Mouse (Mus musculus) forebrain, embryonic 11.5 days (tissue): ENCODE data around the gene Olfr665. TPM values are rescaled to one million over a fixed set of nuclear protein-coding genes. Genes with fewer than 3 reads are reported as not detected.
"Not testable (repeated sequence)": the region's sequence is repeated elsewhere in the genome, so short reads cannot be mapped to it uniquely, and the experiment has no call there.

ENCODE experiments used
- ATAC-seq: fragments of 200-750 bp; cut with Nextera tagmentation; replicated peaks from 2 replicates; pipeline ENCODE4 v1.8.0; 2017; ENCODE audit warnings: moderate TSS enrichment; ENCODE audit not compliant: low FRiP score
- DNase-seq: peaks from one replicate; pipeline ENCODE4 v3.0.0-alpha.2; 2017; ENCODE audit warnings: low spot score
- H3K27ac ChIP-seq: fragments of 300-500 bp; sonication (generic); 2 replicates; pipeline ENCODE4 v1.5.1; 2014; ENCODE audit warnings: low read depth, low read length
- H3K27me3 ChIP-seq: fragments of 300-500 bp; sonication (generic); 2 replicates; pipeline ENCODE4 v1.6.1; 2014; ENCODE audit warnings: mild to moderate bottlenecking, low read length, mixed read lengths; ENCODE audit not compliant: control insufficient read depth, insufficient read depth
- H3K36me3 ChIP-seq: fragments of 300-500 bp; sonication (generic); 2 replicates; pipeline ENCODE4 v1.6.1; 2014; ENCODE audit warnings: mild to moderate bottlenecking, low read length, moderate library complexity, mixed read lengths; ENCODE audit not compliant: control insufficient read depth, insufficient read depth
- H3K4me1 ChIP-seq: fragments of 300-500 bp; sonication (generic); replicated peaks from 2 replicates; pipeline ENCODE4 v1.6.1; 2014; ENCODE audit warnings: low read length, mixed read lengths; ENCODE audit not compliant: control insufficient read depth, insufficient read depth
- H3K4me2 ChIP-seq: fragments of 300-500 bp; sonication (generic); 2 replicates; pipeline ENCODE4 v1.6.1; 2014; ENCODE audit warnings: low read depth, mild to moderate bottlenecking, low read length, moderate library complexity, mixed read lengths; ENCODE audit not compliant: severe bottlenecking
- H3K4me3 ChIP-seq: fragments of 300-500 bp; sonication (generic); 2 replicates; pipeline ENCODE4 v1.5.1; 2014; ENCODE audit warnings: low read depth, low read length
- H3K9ac ChIP-seq: fragments of 300-500 bp; sonication (generic); 2 replicates; pipeline ENCODE4 v1.6.1; 2014; ENCODE audit warnings: low read length
- H3K9me3 ChIP-seq: fragments of 300-500 bp; sonication (generic); 2 replicates; pipeline ENCODE4 v1.6.1; 2016; ENCODE audit warnings: low read length, mixed read lengths; ENCODE audit not compliant: control insufficient read depth
- WGBS: fragments of 180-500 bp; shearing (Covaris S2); extraction: QIAGEN DNeasy Blood & Tissue Kit; methylation state at CpG from one replicate; pipeline ENCODE4 v1.1.7; 2014; 5-methylcytosine and 5-hydroxymethylcytosine counted together
- polyA plus RNA-seq: library from polyadenylated mRNA; unstranded; fragments of >200 nt; fragmentation: Nextera tagmentation; extraction: Ambion mirVana; gene quantifications from 2 replicates; pipeline ENCODE4 v1.2.1, GENCODE M21; 2014

The Olfr665 gene
- polyA plus RNA-seq, result not detected in 2 replicates

DNA sequence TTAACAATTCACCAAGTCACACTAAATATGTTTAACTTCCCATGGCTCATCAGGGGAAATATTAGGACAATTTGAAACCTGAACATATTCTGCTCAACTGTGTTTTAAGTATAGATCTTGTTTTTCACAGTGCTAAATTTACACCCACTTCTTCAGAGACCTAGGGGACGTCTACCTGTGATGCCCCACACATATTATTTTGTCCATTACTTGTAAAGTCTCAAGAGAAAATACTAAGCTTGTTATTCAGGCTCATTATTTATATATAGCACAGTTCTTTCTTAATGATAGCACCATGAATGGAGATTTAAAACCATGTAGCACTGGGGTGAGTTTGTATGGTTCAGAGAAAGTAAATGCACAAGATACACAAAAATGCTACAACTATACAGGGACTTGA is at the start of gene Olfr665:
TSS of gene Olfr665 (plus strand) at position 301 of the 400 bp plus-strand sequence.
- Histone ChIP-seq H3K4me2 (no peak within 1 kb of the TSS), H3K4me3 (no peak within 1 kb of the TSS), H3K4me1 (no peaks in the 10 kb centered on the region), H3K9me3 (no peaks in the 10 kb centered on the region), H3K27me3 (no peaks in the 10 kb centered on the region), H3K27ac (no peak within 1 kb of the TSS), H3K36me3 (no peaks in the 10 kb centered on the region), H3K9ac (no peak within 1 kb of the TSS)
- DNase-seq (no peak), ATAC-seq (no peak)
- WGBS, result 64% methylated on average over 1 of the region's 1 CpGs

DNA sequence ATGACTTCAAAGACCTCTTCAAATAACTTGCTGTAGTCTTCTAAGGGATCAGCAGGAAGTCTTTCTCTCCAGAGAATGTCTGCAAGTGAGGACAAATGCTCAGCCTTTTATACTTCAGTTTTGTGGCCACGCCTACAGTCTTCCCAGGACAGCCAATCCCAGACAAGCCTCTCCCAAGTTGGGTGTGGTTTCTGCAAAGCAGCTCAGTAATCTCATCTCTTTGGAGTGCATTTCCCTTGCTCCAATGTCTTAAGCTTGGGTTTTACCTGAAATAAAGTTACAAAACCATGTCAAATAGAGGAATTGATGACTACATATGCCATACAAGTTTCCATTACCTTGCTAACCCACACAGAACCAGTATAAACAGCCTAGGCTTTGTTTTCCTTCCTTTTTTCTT is 35.3 kb upstream of the Olfr665 start, which contains the start of gene Usp17lb:
TSS of gene Usp17lb (minus strand) at position 101 of the 400 bp plus-strand sequence.
- Histone ChIP-seq H3K9me3 (no peaks in the 10 kb centered on the region), H3K4me2 (no peak within 1 kb of the TSS), H3K36me3 (no peaks in the 10 kb centered on the region), H3K4me1 (no peaks in the 10 kb centered on the region), H3K9ac (no peak within 1 kb of the TSS), H3K27me3 (no peaks in the 10 kb centered on the region), H3K27ac (no peak within 1 kb of the TSS), H3K4me3 (no peak within 1 kb of the TSS)
- no peak for ATAC-seq
- WGBS, result 76% methylated on average over 1 of the region's 1 CpGs
- no peak for DNase-seq

DNA sequence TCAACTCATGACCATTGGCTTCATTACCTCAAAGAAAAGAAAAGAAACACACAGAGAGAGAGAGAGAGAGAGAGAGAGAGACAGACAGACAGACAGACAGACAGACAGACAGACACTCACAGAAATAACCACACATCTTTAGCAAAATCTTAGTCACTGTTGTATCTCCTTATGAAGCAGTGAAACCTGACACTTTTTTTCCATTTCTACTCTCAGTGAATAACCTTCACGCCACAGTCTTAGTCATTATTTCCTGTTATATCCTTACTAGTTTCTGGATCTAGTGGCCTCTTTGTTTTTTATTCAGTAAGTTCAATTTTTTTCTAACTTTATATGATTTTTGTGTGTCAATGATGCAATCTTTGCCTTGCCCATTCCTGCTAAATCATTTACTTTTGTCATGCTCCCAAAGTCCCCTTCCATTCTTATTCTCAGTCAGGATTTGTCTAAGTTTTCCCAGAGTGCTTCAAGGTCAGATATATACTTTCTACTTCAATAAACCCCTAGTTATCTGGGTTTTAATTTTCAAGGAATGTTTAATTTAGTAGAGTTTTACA is 34.0 kb upstream of the Olfr665 start:
- Histone ChIP-seq H3K36me3 (no peaks in the 10 kb centered on the region), H3K9me3 (no peaks in the 10 kb centered on the region), H3K4me3 (no peak overlapping the region), H3K9ac (no peak overlapping the region), H3K4me2 (no peak overlapping the region), H3K27ac (no peak overlapping the region), H3K4me1 (no peaks in the 10 kb centered on the region), H3K27me3 (no peaks in the 10 kb centered on the region)
- DNase-seq (no peak), ATAC-seq (no peak)
- WGBS, result 79% methylated on average over 1 of the region's 1 CpGs

DNA sequence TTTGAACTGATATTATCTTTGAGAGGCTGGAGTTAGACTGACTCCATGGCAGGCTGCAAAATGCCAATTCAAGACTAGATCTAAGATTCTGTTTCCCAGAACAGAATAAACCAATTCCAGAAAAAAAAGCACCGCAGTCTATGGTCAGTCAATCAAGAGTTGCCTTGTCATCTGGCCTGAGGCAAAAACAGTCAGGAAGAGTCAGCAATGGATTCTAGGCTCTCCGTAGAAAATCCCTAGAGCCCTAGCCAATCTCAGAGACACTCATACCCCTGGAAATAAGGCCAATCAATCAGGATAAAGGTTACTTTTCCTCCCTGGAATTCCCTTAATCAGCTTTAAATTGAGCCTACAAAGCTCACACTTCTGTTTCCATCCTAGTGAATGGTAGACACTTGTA is 26.3 kb upstream of the Olfr665 start:
- 67% methylated on average over 2 of the region's 2 CpGs for WGBS
- DNase-seq, H3K4me2 ChIP-seq, H3K4me1 ChIP-seq, H3K27me3 ChIP-seq, H3K9me3 ChIP-seq, ATAC-seq, H3K27ac ChIP-seq, H3K9ac ChIP-seq, H3K36me3 ChIP-seq, H3K4me3 ChIP-seq: not testable (repeated sequence)

DNA sequence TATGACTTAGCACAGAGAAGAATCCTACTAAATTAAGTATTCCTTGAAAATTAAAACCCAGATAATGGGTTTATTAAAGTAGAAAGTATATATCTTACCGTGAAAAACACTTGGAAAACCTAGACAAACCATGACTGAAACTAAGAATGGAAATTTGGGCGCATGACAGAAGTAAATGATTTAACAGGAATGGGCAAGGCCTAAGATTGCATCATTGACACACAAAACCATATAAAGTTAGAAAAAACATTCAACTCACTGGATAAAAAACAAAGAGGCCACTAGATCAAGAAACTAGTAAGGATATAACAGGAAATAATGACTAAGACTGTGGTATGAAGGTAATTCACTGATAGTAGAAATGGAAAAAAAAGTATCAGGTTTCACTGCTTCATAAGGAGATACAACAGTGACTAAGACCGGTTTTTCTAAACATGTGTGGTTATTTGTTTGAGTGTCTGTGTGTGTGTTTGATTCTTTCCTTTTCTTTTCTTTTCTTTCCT is 22.5 kb upstream of the Olfr665 start:
- no peak overlapping the region for H3K4me3 ChIP-seq
- 84% methylated on average over 3 of the region's 3 CpGs for WGBS

DNA sequence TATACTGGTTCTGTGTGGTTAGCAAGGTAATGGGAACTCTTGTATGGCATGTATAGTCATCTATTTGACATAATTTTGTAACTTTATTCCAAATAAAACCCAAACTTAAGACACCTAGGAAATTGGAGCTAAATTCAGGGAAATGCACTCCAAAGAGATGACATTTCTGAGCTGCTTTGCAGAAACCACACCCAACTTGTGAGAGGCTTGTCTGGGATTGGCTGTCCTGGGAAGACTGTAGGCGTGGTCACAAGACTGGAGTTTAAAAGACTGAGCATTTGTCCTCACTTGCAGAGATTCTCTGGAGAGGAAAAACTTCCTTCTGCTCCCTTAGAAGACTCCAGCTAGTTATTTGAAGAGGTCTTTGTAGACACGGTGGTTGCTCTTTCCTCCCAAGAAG is 21.1 kb upstream of the Olfr665 start, which contains the start of gene Usp17la:
TSS of gene Usp17la (plus strand) at position 301 of the 400 bp plus-strand sequence.
- ATAC-seq, H3K4me3 ChIP-seq, H3K36me3 ChIP-seq, H3K4me2 ChIP-seq, H3K27ac ChIP-seq, H3K9ac ChIP-seq, DNase-seq, H3K9me3 ChIP-seq, H3K4me1 ChIP-seq, H3K27me3 ChIP-seq: not testable (repeated sequence)
- WGBS, result 80% methylated on average over 2 of the region's 2 CpGs

More for the DNA sequence above, 22.5 kb upstream of the Olfr665 start:
- H3K27ac ChIP-seq, result no peak overlapping the region
- H3K4me2 ChIP-seq, result no peak overlapping the region
- ATAC-seq (no peak), DNase-seq (no peak)
- no peaks in the 10 kb centered on the region for H3K27me3 ChIP-seq
- no peaks in the 10 kb centered on the region for H3K36me3 ChIP-seq
- H3K9me3 ChIP-seq, result no peaks in the 10 kb centered on the region
- H3K9ac ChIP-seq, result no peak overlapping the region
- H3K4me1 ChIP-seq, result no peaks in the 10 kb centered on the region

DNA sequence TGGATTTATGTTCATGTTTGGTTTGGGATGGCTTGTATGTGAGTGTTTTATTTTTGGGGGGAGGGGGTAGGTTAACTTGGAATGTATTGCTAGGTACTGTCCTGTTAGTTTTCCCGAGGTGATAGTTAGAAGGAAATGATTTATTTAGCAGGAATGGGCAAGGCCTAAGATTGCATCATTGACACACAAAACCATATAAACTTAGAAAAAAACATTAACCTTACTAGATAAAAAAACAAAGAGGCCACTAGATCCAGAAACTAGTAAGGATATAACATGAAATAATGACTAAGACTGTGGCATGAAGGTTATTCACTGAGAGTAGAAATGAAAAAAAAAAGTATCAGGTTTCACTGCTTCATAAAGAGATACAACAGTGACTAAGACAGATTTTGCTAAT is 20.1 kb upstream of the Olfr665 start:
- DNase-seq (no peak), ATAC-seq (no peak)
- 96% methylated on average over 1 of the region's 1 CpGs for WGBS
- Histone ChIP-seq H3K36me3 (no peaks in the 10 kb centered on the region), H3K27me3 (no peaks in the 10 kb centered on the region), H3K4me3 (no peak overlapping the region), H3K4me1 (no peaks in the 10 kb centered on the region), H3K9me3 (no peaks in the 10 kb centered on the region), H3K9ac (no peak overlapping the region), H3K4me2 (no peak overlapping the region), H3K27ac (no peak overlapping the region)

DNA sequence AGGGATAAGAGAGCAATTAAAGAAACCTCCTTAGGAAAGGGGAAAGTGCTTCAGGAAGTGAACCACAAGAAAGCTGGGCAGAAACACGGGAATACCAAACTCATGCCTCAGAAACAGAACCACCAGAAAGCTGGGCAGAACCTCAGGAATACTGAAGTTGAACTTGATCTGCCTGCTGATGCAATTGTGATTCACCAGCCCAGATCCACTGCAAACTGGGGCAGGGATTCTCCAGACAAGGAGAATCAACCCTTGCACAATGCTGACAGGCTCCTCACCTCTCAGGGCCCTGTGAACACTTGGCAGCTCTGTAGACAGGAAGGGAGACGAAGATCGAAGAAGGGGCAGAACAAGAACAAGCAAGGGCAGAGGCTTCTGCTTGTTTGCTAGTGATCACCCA is 16.4 kb upstream of the Olfr665 start:
- H3K27me3 ChIP-seq, result no peaks in the 10 kb centered on the region
- ATAC-seq, result no peak
- H3K4me1 ChIP-seq, result no peaks in the 10 kb centered on the region
- H3K9me3 ChIP-seq, result no peaks in the 10 kb centered on the region
- no peak overlapping the region for H3K4me3 ChIP-seq
- H3K4me2 ChIP-seq, result no peak overlapping the region
- no peak for DNase-seq
- no peak overlapping the region for H3K9ac ChIP-seq
- no peaks in the 10 kb centered on the region for H3K36me3 ChIP-seq
- no peak overlapping the region for H3K27ac ChIP-seq
- 85% methylated on average over 3 of the region's 3 CpGs for WGBS

DNA sequence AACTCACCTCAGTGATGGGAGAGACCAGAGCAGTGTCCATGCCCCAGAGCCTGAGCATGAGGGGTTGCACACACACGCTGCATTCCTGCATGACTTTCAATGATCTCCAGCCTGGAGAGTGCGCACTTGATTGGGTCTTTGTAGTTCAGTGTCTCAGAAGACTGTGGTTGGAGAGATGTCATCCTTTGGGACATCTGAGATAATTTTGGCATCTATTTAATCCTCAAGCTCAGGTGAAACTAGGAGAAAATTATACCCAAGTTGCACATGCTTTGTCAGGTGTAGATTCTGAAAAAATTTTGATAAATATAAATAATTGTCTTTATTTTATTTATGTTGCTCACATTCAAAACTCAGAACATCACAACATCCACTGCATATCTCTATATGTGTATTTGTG is 18.0 kb downstream of the Olfr665 start, which contains the start of gene Olfr666:
TSS of gene Olfr666 (minus strand) at position 101 of the 400 bp plus-strand sequence.
- H3K4me2 ChIP-seq, result no peak within 1 kb of the TSS
- WGBS, result 87% methylated on average over 2 of the region's 2 CpGs
- no peak for DNase-seq
- no peaks in the 10 kb centered on the region for H3K9me3 ChIP-seq
- no peak within 1 kb of the TSS for H3K9ac ChIP-seq
- ATAC-seq, result no peak
- no peak within 1 kb of the TSS for H3K27ac ChIP-seq
- H3K4me3 ChIP-seq, result no peak within 1 kb of the TSS
- no peaks in the 10 kb centered on the region for H3K27me3 ChIP-seq
- no peaks in the 10 kb centered on the region for H3K36me3 ChIP-seq
- H3K4me1 ChIP-seq, result no peaks in the 10 kb centered on the region
